Mouse (Mus musculus): ENCODE measurements around the gene Magi1.

- no peak for TF ChIP-seq CTCF (IDR thresholded peaks at IDR 0.05; ENCODE audit: low read depth, low read length)
- no peak for TF ChIP-seq POLR2A (IDR thresholded peaks at IDR 0.05; ENCODE audit: extremely low read depth, insufficient read depth, low read length)
Measured at GRCm38 (mm10) chr6:94154854-94155601, 128.7 kb downstream of the Magi1 start.
